Mouse (Mus musculus): ENCODE data around the gene Bicc1.

Gene Bicc1

GRCm38 (mm10) chr10:71127278-71127950, 32.1 kb downstream of the Bicc1 start:
- no peak for ATAC-seq (ENCODE audit: insufficient number of reproducible peaks, low FRiP score, low TSS enrichment)

DNA sequence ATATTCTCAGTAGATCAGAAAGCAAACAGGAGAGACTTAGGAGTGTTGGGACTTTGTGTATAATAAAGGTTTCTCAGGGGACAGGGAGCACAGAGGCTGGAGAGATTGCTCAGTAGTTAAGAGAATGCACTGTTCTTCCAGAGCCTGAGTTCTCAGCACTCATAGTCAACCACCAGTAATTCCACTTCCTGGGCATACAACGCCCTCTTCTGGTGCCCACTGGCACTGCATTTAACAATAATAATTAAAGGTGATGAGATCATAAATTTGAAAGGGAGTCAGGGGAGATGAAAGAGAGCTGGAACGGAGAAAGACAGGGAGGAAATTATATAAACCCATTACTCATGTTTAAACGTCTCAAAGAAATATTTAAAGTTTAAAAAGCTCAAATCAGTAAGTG, 35.5 kb downstream of the Bicc1 start:
- no peak for ATAC-seq (ENCODE audit: insufficient number of reproducible peaks, low FRiP score, low TSS enrichment)

- ATAC-seq (ENCODE audit: insufficient number of reproducible peaks, low FRiP score, low TSS enrichment): no peak
Observed at GRCm38 (mm10) chr10:71123395-71123794, 36.1 kb downstream of the Bicc1 start.

DNA sequence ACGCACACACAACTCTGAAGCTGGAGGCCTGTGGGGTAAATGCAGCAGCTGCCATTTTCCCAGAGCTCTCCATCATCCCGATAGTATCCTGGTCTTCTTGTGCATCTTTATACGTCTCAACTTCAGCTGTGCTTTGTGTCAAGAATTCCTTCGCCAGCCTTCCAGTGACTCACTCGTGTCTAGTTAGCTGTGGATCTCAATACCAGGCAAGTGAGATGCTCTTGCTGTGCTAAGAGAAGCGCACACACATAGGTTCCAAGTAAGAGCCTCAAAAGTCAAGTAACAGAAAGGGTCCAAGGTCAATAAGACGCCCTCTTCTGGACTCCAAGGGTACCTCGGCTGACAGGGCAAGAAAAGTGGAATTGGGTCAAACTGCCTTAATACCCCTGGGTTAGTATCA, 37.0 kb downstream of the Bicc1 start:
- no peak for ATAC-seq (ENCODE audit: insufficient number of reproducible peaks, low FRiP score, low TSS enrichment)

- ATAC-seq (ENCODE audit: insufficient number of reproducible peaks, low FRiP score, low TSS enrichment): no peak
Observed at GRCm38 (mm10) chr10:71120769-71121165, 38.7 kb downstream of the Bicc1 start.

- no peak for ATAC-seq (ENCODE audit: insufficient number of reproducible peaks, low FRiP score, low TSS enrichment)
Observed at GRCm38 (mm10) chr10:71120121-71120768, 39.3 kb downstream of the Bicc1 start.

GRCm38 (mm10) chr10:71119120-71119847, 40.2 kb downstream of the Bicc1 start:
- ATAC-seq (ENCODE audit: insufficient number of reproducible peaks, low FRiP score, low TSS enrichment): no peak

DNA sequence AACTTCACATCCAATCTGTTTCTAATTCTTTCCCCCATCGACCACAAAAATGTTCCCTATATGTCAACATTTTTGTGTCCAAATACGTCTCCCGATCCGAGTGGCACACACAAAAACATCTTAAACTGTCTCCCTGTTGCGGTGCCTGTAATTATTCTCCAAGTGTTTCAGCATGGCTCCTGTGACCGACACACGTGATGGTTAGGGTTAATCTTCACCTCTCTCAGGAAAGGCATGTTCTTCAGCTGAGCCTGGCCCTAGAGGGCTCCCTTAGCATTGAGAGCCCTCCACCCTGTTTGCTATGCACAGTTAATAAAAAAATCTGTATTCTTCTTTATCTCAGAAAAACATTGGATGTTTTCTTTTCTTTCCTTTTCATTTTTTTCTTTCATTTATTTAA, 41.7 kb downstream of the Bicc1 start:
- ATAC-seq (ENCODE audit: insufficient number of reproducible peaks, low FRiP score, low TSS enrichment): no peak

- ATAC-seq (ENCODE audit: insufficient number of reproducible peaks, low FRiP score, low TSS enrichment): no peak
Observed at GRCm38 (mm10) chr10:71114260-71114920, 45.1 kb downstream of the Bicc1 start.

GRCm38 (mm10) chr10:71106491-71107205, 52.9 kb downstream of the Bicc1 start:
- ATAC-seq (ENCODE audit: insufficient number of reproducible peaks, low FRiP score, low TSS enrichment): no peak

DNA sequence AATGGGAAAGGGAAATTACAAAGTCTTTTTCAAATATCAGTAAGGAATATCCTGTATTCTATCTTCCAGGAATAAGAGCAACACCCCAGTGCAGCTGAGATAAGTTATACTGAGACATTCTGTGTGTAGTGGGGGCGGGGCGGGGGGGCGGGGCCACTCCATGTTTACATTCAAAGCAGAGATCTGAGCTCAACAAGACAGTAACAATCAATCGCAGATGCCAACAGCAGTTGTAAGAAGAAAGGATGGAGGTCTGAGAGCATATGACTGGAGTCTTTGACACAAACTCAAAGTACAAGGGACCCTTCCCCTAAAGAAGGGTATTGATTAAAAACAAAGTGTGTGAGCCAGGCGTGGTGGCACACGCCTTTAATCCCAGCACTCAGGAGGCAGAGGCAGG, 54.7 kb downstream of the Bicc1 start:
- ATAC-seq (ENCODE audit: insufficient number of reproducible peaks, low FRiP score, low TSS enrichment): no peak

DNA sequence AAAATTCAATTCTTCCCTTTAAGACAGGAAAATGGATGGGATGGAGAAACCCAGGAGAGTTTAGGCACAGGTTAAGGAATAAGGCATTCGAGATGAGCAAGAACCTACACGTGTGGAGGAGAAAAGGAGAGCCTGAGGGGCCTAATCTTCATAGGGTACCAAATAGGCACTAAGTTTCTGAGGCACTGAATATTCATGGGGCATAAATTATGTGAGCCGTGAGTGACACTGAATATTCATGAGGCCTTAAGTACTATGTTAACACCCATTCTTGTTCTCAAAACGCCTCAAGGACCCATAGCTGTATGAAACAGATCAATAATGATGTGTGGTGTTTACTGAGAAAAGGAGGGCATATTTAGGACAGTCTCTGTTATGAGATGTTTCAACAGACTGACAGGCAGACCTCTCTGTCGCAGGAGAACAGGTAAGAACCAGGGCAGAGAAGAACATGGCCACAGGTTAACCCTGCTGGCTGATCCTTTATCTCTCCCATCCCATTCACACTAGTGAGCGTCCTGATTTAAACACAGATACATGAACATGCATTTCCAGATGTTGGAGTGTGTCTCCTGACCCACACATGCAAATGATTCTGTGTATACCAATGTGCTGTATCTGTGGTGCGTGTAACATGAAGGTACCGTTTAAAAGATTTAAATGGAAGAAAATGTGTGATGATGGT, 58.5 kb downstream of the Bicc1 start:
- ATAC-seq (ENCODE audit: insufficient number of reproducible peaks, low FRiP score, low TSS enrichment): no peak

DNA sequence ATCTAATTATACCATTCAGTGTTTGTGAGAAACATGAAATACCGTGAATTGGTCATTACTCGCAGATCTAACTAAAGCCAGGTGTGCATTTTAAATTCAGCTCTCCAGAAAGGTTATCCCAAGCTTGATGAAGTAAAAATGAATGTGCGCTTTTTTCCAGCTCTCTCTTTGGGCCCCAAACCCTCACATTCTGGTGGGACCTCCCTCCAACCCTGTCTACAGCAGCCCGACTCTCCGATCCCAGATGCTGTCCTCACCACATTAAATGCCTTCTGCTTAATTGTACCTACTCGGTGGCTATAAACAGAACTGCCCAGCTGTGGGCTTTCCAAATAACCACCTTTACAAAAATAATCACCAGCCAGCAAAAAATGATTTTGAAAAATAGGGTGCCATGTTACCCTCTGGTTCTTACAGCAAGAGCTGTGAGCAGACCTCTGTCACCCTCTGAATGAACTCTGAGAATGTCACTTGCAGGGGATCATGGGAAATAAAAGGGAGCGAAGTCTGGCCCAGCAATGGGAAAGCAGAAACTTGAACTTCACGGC, 64.7 kb downstream of the Bicc1 start:
- ATAC-seq (ENCODE audit: insufficient number of reproducible peaks, low FRiP score, low TSS enrichment): no peak

GRCm38 (mm10) chr10:71093312-71093711, 66.2 kb downstream of the Bicc1 start:
- ATAC-seq (ENCODE audit: insufficient number of reproducible peaks, low FRiP score, low TSS enrichment): no peak

- no peak for ATAC-seq (ENCODE audit: insufficient number of reproducible peaks, low FRiP score, low TSS enrichment)
Observed at GRCm38 (mm10) chr10:71087359-71087716, 72.2 kb downstream of the Bicc1 start.

DNA sequence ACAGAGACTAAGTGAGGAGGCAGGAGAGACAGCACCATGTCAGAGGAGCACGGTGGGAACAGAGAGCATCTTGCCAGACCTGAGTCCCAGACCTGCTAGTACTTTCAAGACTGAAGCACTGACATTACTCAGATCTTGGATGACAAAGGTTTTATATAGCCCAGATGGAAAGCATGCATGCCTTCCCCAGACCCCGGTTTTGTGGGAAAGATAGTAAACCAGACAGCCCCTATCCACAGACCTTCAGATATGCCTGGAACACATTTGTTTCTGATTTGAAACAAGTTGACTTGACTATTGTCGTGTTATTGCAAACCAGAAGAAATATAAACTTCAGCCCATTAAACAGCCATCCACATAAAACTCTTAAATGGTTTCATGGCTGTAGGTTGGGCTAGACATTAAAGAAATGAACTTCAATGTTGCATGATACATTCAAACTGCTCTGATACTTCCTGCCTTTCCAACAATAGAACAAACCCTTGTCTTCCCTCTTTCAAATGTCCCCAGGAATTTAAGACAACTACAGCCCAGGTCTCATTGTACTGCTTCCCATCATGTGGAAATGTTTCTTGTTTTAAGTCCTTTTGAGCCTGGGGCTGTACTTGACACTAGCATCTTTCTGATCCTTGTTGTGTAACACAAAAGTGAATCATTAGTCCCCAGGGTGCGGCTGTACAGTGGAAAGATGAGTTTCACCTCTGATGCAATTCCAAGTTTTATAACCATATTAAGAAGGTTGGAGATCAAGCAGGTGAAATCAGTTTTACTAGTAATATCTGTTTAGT, 72.7 kb downstream of the Bicc1 start:
- ATAC-seq (ENCODE audit: insufficient number of reproducible peaks, low FRiP score, low TSS enrichment): no peak

DNA sequence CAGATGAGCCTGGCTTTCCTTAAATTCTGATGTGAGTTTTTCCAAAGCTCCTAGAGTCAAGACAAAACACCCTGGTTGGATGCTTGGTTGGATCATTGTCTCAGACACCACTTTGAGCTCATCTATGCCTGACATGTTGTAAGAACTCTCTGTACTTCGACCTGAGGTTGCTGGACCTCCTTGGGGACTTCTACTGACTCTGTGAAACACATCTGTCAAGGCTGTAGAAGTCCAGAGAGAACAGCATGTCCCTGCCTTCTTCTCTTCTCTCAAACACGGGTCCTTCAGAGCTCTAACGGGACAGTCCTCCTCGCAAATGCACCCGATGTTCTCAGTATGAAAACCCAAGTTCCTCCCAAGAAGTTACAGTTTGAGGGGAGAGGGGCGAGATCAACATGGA, 76.5 kb downstream of the Bicc1 start:
- ATAC-seq (ENCODE audit: insufficient number of reproducible peaks, low FRiP score, low TSS enrichment): no peak

DNA sequence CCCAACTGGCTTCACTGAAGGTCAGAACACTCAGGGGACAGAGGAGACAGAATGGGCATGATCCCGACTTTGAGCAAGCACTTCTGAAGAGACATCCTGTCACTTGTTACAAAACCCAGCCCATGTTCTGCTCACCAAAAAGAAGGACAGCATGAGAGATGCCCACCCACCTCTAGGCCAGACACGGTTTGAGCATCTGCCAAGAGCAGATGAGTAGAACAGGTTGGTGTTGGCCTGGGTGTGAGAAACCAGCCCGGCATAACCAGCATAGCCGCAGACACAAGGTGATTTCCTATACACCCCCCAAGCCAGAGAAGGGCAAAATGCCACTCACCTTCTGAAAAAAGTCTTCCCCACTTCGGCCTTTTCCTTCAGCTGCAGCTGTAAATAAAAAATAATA, 80.6 kb downstream of the Bicc1 start:
- ATAC-seq (ENCODE audit: insufficient number of reproducible peaks, low FRiP score, low TSS enrichment): no peak

DNA sequence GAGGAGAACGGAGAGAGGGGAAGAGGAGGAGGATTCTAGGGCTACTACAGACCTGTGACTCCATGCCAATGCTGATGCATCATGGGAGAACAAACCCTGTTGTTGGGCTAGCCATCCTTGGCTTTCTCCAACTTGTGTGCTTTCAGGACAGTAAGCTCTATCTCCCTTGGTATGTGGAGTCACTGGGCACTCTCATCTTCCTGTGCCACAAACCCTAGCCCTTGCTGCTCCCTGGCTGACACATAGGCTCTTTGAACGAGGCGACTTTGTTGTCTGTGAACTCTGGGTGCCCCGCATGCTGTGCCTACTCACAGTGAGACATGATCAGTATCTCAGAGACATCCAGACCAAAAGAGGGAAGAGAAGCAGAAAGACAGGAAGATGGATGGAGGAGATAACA, 94.5 kb downstream of the Bicc1 start:
- no peak for ATAC-seq (ENCODE audit: insufficient number of reproducible peaks, low FRiP score, low TSS enrichment)
